Mouse (Mus musculus) lung, adult 2 months (tissue): ENCODE results near the gene Gipr.

ENCODE experiments used
- CTCF ChIP-seq: fragments of 200-500 bp; IDR thresholded peaks from 2 replicates; pipeline ENCODE4 v1.5.1; 2011; ENCODE audit warnings: mild to moderate bottlenecking, low read length, control low read depth; ENCODE audit not compliant: insufficient read depth
- POLR2A ChIP-seq: fragments of 200-500 bp; IDR thresholded peaks from 2 replicates; pipeline ENCODE4 v1.6.1; 2011; ENCODE audit warnings: low read depth, mild to moderate bottlenecking, control low read depth, low read length, borderline replicate concordance; ENCODE audit errors: extremely low read depth

GRCm38 (mm10) chr7:19109565-19109964, 56.4 kb downstream of the Gipr start:
- TF ChIP-seq CTCF (no peak), POLR2A (no peak)
